Mouse (Mus musculus): ENCODE data around the gene Metap2. TPM values are rescaled to one million over a fixed set of nuclear protein-coding genes. Genes with fewer than 3 reads are reported as not detected.

Gene Metap2
- polyA plus RNA-seq (2012; fragmentation: generic; extraction: Trizol): 171 TPM

DNA sequence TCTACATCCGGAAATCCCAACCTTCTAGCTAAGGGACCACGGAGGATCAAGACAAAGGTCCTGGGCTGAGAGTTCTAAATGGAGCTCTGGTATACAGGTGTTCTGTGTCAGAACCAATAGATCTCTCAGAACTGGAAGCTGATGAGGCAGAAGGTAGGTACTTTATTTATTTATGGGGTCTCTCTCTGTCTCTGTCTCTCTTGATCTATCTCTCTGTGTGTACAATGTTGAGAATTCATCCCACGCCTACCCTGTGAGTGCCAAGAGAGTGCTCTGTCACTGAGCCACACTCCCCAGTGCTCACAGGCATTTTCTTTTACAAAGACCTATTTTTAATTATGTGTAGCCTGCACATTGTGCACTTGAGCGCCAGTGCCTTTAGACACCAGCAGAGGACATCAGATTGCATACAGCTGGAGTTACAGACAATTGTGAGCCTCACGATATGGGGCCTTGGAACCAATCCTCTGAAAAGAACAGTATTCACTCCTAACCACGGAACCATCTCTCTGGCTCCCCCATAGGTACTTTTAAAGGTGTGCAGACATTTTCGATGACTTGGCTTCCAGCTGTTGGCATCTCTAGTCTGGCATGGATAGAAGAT, at the start of gene Metap2:
Gene Metap2 (minus strand): TSS at position 51 of the 604 bp plus-strand sequence.
- Histone ChIP-seq H3K4me3 (no peak within 1 kb of the TSS), H3K79me2 (ENCODE audit: control insufficient read depth, insufficient read depth) (no peaks in the 10 kb centered on the region), H3K4me2 (ENCODE audit: low read depth) (no peak within 1 kb of the TSS), H3K36me3 (ENCODE audit: control insufficient read depth, insufficient read depth) (no peaks in the 10 kb centered on the region), H3ac (ENCODE audit: control insufficient read depth, insufficient read length) (no peak within 1 kb of the TSS), H3K27me3 (ENCODE audit: control insufficient read depth, insufficient read depth, insufficient read length) (no peaks in the 10 kb centered on the region)
- TF ChIP-seq SRF (IDR thresholded peaks at IDR 0.05; ENCODE audit: control insufficient read depth, insufficient read length, low read depth) (no peak), USF1 (IDR thresholded peaks at IDR 0.05; ENCODE audit: low read depth) (no peak), TCF12 (IDR thresholded peaks at IDR 0.05; ENCODE audit: insufficient read depth, poor library complexity, severe bottlenecking) (no peak), CEBPB (IDR thresholded peaks at IDR 0.05; ENCODE audit: insufficient read depth, poor library complexity, severe bottlenecking) (no peak), POLR2AphosphoS2 (IDR thresholded peaks at IDR 0.05; ENCODE audit: insufficient read length, low read depth) (no peak), TCF3 (IDR thresholded peaks at IDR 0.05; ENCODE audit: insufficient read length, low read depth) (no peak), MYOG (IDR thresholded peaks at IDR 0.05; ENCODE audit: control insufficient read depth in 1 of 3, insufficient read depth in 1 of 3, insufficient read length in 2 of 3, low read depth in 2 of 3) (no peak), E2F4 (IDR thresholded peaks at IDR 0.05; ENCODE audit: insufficient read depth) (no peak), POLR2A (IDR thresholded peaks at IDR 0.05; ENCODE audit: insufficient read length, low read depth) (no peak), MYOD1 (IDR thresholded peaks at IDR 0.05; ENCODE audit: control insufficient read depth in 1 of 3, insufficient read length in 2 of 3, low read depth in 2 of 3) (no peak)

DNA sequence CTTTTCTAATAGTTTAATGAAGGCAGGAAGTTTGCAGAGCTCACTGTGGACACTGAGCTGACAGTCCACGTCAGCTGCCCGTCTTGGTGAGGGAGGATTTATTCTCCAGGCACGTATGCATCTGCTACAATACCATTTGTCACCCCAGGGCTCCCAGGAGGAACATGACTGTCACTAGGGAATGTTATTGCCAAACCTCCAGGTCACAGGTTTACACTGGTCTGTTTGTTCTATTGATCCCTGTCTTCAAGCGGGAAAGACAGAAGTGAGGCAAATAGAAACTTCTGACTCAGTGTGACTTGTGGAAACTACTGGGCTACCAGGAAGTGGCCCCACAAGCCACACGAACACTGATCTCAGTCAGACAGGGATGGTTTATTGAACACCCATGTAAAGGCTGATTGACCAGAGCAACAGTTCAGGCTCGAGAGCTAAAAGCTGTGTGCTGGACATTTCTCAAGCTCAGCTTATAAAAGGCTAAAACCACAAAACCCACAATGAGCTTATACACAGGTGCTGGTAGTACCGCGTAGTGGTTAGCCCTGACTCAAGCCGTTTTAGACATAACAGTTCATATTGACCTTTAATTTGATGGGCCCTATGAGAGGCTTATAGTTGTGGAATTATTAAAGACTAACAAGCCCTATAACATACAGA, 49.1 kb upstream of the Metap2 start:
- Histone ChIP-seq H3ac (ENCODE audit: control insufficient read depth, insufficient read length) (no peak overlapping the region), H3K4me3 (no peak overlapping the region), H3K27me3 (ENCODE audit: control insufficient read depth, insufficient read depth, insufficient read length) (no peaks in the 10 kb centered on the region), H3K79me2 (ENCODE audit: control insufficient read depth, insufficient read depth) (no peaks in the 10 kb centered on the region), H3K36me3 (ENCODE audit: control insufficient read depth, insufficient read depth) (no peaks in the 10 kb centered on the region), H3K4me2 (ENCODE audit: low read depth) (peak overlapping the region; percentile 83)
- TF ChIP-seq MYOG (IDR thresholded peaks at IDR 0.05; ENCODE audit: control insufficient read depth in 1 of 3, insufficient read depth in 1 of 3, insufficient read length in 2 of 3, low read depth in 2 of 3) (no peak), MYOD1 (IDR thresholded peaks at IDR 0.05; ENCODE audit: control insufficient read depth in 1 of 3, insufficient read length in 2 of 3, low read depth in 2 of 3) (peak in 2 of 3 experiments; percentile 59 to 75), CEBPB (IDR thresholded peaks at IDR 0.05; ENCODE audit: insufficient read depth, poor library complexity, severe bottlenecking) (peak; percentile 56; the same call in 1 of the 2 replicates), TCF12 (IDR thresholded peaks at IDR 0.05; ENCODE audit: insufficient read depth, poor library complexity, severe bottlenecking) (peak; percentile 14)

DNA sequence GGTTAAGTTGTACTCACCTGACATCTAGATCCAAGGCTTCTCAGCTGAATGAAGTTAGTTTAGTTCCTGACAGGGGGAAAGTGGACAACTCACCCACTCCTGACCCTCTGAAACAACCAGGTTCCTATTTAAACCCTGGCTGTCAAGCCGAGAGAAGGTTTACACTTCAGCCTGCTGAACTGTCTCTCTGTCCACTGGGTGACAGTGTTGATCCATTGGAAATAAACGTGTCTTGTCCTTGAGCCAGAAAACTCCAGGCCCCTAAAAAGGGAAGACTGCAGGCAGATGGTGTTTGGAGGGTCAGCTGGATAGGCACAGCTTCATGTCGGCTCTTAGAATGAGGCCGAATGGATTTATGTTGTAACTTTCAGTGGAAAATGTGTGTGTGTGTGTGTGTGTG, 48.5 kb upstream of the Metap2 start:
- H3K36me3 ChIP-seq (ENCODE audit: control insufficient read depth, insufficient read depth): no peaks in the 10 kb centered on the region
- no peaks in the 10 kb centered on the region for H3K27me3 ChIP-seq (ENCODE audit: control insufficient read depth, insufficient read depth, insufficient read length)

DNA sequence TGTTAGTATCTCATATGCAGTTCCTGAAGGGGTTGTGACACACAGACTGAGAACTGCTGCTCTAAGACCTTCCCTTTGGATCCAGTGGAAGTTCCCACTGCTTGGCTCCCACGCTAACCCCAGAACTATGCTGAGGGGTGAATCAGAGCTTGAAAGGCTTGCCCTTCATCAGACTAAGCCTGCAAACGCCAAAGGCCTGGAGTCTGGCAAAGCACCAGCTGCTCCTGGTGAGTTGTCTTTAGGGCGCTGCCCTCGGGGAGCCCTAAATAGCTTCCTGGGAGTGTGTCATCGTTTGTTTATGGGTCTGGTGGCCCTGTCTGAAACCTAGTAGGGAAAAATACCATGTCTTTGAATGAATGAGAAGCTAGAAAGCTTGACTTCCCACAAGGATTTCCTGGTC, 47.3 kb upstream of the Metap2 start:
- Histone ChIP-seq H3K4me2 (ENCODE audit: low read depth) (peak overlapping the region; percentile 83), H3K79me2 (ENCODE audit: control insufficient read depth, insufficient read depth) (no peaks in the 10 kb centered on the region), H3K36me3 (ENCODE audit: control insufficient read depth, insufficient read depth) (no peaks in the 10 kb centered on the region), H3ac (ENCODE audit: control insufficient read depth, insufficient read length) (no peak overlapping the region), H3K27me3 (ENCODE audit: control insufficient read depth, insufficient read depth, insufficient read length) (no peaks in the 10 kb centered on the region), H3K4me3 (no peak overlapping the region)
- TF ChIP-seq MYOD1 (IDR thresholded peaks at IDR 0.05; ENCODE audit: control insufficient read depth in 1 of 3, insufficient read length in 2 of 3, low read depth in 2 of 3) (peak in 2 of 3 experiments; percentile 52 to 55), MYOG (IDR thresholded peaks at IDR 0.05; ENCODE audit: control insufficient read depth in 1 of 3, insufficient read depth in 1 of 3, insufficient read length in 2 of 3, low read depth in 2 of 3) (peak in 1 of 3 experiments; percentile 65), TCF3 (IDR thresholded peaks at IDR 0.05; ENCODE audit: insufficient read length, low read depth) (no peak), E2F4 (IDR thresholded peaks at IDR 0.05; ENCODE audit: insufficient read depth) (peak; percentile 48), POLR2AphosphoS2 (IDR thresholded peaks at IDR 0.05; ENCODE audit: insufficient read length, low read depth) (no peak), REST (IDR thresholded peaks at IDR 0.05; ENCODE audit: insufficient read depth, insufficient read length) (no peak)

More for the DNA sequence above, 48.5 kb upstream of the Metap2 start:
- Histone ChIP-seq H3K4me2 (ENCODE audit: low read depth) (peak overlapping the region; percentile 83), H3K79me2 (ENCODE audit: control insufficient read depth, insufficient read depth) (no peaks in the 10 kb centered on the region), H3ac (ENCODE audit: control insufficient read depth, insufficient read length) (no peak overlapping the region), H3K4me3 (no peak overlapping the region)
- TF ChIP-seq POLR2A (IDR thresholded peaks at IDR 0.05; ENCODE audit: insufficient read length, low read depth) (no peak), MYOD1 (IDR thresholded peaks at IDR 0.05; ENCODE audit: control insufficient read depth in 1 of 3, insufficient read length in 2 of 3, low read depth in 2 of 3) (no peak), TCF3 (IDR thresholded peaks at IDR 0.05; ENCODE audit: insufficient read length, low read depth) (no peak), SRF (IDR thresholded peaks at IDR 0.05; ENCODE audit: control insufficient read depth, insufficient read length, low read depth) (no peak), E2F4 (IDR thresholded peaks at IDR 0.05; ENCODE audit: insufficient read depth) (no peak), MYOG (IDR thresholded peaks at IDR 0.05; ENCODE audit: control insufficient read depth in 1 of 3, insufficient read depth in 1 of 3, insufficient read length in 2 of 3, low read depth in 2 of 3) (no peak), MAX (IDR thresholded peaks at IDR 0.05; ENCODE audit: low read depth) (no peak), TCF12 (IDR thresholded peaks at IDR 0.05; ENCODE audit: insufficient read depth, poor library complexity, severe bottlenecking) (no peak), USF1 (IDR thresholded peaks at IDR 0.05; ENCODE audit: low read depth) (no peak), CEBPB (IDR thresholded peaks at IDR 0.05; ENCODE audit: insufficient read depth, poor library complexity, severe bottlenecking) (no peak), POLR2AphosphoS2 (IDR thresholded peaks at IDR 0.05; ENCODE audit: insufficient read length, low read depth) (no peak), REST (IDR thresholded peaks at IDR 0.05; ENCODE audit: insufficient read depth, insufficient read length) (no peak)
